Mouse (Mus musculus): ENCODE measurements around the gene Ramac.

DNA sequence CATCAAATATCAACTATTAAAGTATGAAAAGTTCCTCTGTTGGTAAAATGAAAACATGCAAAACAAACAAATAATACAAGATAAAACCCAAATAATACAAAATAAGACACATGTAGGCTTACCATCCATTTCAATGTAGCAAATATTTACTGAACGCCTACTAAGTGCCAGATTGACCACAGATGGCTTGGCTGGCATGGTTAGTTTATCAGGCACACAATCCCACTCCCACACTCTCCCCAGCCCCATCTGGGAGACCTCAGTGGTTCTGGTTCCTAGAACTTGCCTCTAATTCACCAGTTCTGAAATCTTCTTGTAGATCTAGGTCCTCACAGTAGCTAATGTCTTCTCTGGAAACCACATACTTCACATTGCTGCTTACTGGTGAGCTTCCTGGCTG is 44.1 kb upstream of the Ramac start:
- no peak for TF ChIP-seq CTCF (IDR thresholded peaks at IDR 0.05; ENCODE audit: borderline replicate concordance, insufficient read depth, low read length)
- no peak for TF ChIP-seq POLR2A (IDR thresholded peaks at IDR 0.05; ENCODE audit: low read depth, low read length)

All from embryonic fibroblast, embryonic 13.5 days (primary cell).